Mouse (Mus musculus) ES-CJ7 (cell line): ENCODE data around the gene Nono.

ENCODE experiments used
- DNase-seq: peaks from one replicate; pipeline ENCODE4 v3.0.0; 2011; ENCODE audit warnings: low read depth, low spot score

The Nono gene

DNA sequence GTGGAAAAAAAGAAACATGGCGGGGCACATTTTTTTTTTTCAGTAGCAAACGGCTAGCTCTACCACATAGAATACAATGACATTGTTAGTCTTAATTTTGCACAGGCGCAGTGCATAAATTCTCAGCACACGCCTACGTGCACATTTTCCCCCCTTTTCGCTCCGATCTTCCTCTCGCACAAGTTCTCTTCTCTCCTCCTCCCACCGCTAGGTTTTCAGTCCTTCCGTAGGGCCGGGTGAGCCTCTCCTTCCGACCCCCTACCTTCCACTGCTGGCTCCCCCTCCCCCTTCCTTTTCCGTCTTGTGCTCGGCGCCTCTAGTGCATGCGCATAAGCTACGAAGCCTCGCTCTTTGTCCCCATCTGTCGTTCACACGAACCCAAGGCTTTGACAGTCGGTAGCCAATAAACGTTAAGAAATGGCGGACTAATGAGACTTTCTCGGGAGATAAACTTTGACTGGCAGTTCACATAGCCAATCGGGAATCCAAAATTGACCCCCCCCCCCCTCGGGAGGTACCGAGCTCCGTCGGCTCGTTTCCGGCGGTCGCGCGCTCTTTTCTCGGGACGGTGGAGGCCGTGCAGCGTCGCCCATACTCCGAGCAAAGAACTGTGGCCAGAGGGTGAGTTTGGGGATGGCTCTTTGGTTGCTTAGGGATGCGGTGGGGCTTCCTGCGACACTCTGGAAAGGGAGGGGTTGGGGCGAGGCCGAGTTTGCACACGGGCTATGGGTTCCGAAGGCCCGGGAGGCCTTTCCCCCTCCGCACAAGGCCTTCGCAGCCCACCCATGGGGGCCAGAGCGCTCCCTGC, at the start of gene Nono:
TSS of gene Nono (plus strand) at position 177 of the 808 bp plus-strand sequence.
- peak; percentile 98 for DNase-seq

- DNase-seq = no peak
Observed at GRCm38 (mm10) chrX:101379744-101380143, 49.4 kb upstream of the Nono start.

DNA sequence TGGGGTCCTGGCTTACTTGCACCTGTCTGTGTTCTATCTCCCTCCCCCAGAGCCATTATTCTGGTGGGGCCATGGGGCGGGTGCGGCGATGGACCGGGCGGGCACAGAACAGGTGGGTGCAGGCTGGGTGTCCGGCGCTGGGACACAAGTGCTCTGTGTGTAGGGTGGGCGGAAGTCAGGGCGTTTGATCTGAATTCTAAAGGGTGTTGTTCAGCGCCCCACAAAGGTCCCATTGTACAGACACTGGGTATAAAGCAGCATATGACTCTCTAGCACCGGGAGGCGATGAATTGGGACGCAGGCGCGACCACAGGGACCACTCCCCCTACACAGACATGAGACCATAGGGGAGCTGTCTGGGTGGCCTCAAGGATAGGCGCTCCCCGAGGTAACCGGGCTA, 45.7 kb upstream of the Nono start:
- no peak for DNase-seq

- DNase-seq = no peak
Observed at GRCm38 (mm10) chrX:101384439-101385137, 44.5 kb upstream of the Nono start.

DNA sequence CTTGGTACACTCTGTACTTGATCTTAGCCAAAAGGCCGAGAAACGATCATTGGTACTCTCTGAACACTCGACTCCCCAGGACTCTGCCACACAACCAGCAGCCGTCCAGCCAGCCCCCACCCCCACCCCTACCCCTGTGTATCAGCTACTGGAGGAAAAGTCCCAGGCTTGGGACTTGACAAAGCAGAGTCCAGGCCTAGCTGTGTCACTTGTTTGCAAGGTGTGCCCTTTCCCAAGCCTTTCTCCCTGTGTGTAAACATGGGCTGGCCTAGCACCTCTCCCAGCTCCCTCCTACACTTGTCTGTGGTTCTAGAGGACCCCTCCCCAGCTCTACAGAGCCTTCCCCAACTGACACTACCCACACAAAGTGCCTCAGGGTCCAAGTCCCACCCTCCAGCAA, 42.9 kb upstream of the Nono start:
- no peak for DNase-seq

DNA sequence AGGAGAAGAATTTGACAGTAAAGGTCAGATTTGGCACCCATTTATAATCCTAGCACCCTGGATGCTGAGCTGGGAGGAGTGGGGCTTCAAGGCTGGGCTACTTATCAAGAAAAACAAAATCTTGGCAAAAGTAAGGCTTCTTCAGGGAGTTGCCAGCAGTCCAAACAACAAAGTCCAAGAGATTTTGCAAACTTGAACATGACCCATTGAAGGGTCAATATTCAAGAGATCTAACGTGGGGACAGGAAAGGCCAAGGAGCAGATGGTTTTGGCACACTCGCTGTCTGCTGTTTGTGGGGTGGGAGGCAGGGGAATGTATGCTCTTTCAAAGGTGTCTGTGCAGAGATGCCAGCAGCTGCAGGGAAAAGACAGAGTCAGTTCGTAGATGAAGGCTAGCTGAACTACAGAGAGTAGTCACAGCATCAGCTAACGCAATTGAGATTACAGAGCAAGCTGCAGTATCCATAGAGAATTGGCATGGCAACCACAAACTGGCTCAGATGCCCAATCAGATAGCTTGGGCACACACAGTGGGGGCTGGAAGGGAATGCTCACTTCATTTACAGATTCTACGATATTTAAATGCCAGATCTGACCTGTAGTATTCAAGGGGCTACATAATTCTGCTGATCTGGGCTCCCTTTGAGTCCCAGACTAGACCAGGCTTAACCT, 40.1 kb upstream of the Nono start:
- no peak for DNase-seq

GRCm38 (mm10) chrX:101394341-101394740, 34.8 kb upstream of the Nono start:
- peak; percentile 51 for DNase-seq

GRCm38 (mm10) chrX:101396459-101396858, 32.7 kb upstream of the Nono start:
- DNase-seq = peak; percentile 98

GRCm38 (mm10) chrX:101418946-101419724, 10.0 kb upstream of the Nono start:
- DNase-seq = peak; percentile 24

GRCm38 (mm10) chrX:101419725-101420699, 9.1 kb upstream of the Nono start:
- DNase-seq = peak; percentile 81

- DNase-seq = peak; percentile 41
Observed at GRCm38 (mm10) chrX:101420700-101421095, 8.4 kb upstream of the Nono start, which contains the start of gene Zmym3. TSS of gene Zmym3 (minus strand) at chrX:101420849.

GRCm38 (mm10) chrX:101423462-101423861, 5.7 kb upstream of the Nono start:
- no peak for DNase-seq

GRCm38 (mm10) chrX:101427774-101428173, 1.3 kb upstream of the Nono start:
- peak; percentile 54 for DNase-seq

DNA sequence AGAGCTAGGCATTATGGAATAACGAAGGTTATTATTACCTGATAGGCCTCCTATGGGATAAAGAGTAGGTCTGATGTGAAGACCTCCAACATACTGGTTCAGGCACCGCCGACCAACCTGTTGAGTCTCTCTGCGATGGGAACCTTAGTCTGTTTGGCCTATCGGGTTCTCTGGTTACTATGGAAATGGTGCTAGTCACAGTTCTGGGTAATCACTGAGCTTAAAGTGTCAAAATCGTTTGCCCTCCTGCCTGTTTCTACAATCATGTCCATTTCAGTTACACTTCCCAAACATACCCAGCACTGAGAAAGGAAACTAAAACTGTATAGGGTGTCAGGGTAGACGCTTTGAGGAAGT, 355 bp upstream of the Nono start:
- peak; percentile 15 for DNase-seq

GRCm38 (mm10) chrX:101429976-101430375, 858 bp downstream of the Nono start:
- peak; percentile 55 for DNase-seq

DNA sequence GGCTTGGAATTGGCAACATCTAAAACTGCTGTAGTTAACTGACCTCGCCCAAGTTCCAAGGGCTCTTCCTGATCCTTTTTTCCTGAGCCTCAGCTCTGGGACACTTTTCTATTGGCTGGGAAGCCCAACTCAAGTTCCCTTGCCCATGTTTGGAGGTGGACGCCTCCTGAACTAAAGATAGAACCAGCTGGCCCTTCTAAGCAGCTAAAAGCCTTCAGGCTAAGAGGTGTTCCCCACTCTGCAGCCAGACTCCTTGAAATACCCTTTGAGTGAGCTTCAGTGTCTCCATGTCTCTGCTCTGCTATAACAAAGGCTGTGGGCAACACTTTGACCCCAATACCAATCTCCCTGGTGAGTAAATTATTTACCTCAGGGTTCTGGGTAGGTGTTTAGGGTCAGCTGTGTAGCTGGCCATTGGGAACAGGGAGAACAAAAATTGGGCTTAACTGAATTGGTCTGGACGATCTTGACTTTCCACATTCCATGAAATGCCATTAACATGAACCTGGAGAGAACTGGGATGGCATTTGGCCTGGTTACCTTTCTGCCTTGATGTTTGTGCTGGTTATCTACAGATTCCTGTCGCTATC, 19.9 kb downstream of the Nono start, which contains the start of gene Itgb1bp2:
TSS of gene Itgb1bp2 (plus strand) at position 203 of the 590 bp plus-strand sequence.
- DNase-seq = peak; percentile 12

DNA sequence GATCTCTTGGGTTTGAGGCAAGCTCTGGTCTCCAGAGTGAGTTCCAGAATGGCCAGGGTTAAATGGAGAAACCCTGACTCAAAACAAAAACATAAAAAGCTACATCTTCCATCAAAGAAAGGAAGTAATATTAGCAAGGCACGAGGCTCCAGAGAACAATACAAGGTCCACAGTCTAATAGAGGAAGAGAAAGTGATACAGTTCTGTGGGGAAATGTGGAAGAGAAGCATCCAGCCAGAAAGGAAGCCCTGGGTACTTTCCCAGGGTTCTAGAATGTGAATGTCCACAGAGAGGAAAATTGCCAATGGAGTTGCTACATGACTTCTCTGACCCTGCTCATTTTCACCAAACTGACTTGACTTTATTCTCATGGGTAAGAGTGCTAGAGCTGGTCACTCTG, 22.0 kb downstream of the Nono start:
- DNase-seq = no peak

DNA sequence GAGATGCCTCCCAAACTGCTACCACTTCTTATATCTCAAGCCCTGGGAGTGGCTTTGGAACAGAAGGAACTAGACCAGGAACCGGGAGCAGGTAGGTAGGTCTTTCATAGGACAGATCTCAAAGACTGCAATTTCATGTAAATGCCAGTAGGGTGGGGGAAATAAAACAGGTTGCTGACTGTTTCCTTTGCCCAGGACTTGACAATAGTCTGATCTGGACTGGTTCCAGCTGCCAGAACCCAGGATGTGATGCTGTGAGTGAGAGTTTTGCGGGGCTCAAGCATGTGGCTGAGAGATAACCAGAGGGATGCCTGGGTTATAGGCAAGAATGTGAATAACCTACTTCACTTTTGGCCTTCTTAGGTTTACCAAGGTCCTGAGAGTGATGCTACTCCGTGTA, 22.5 kb downstream of the Nono start:
- peak; percentile 44 for DNase-seq

DNA sequence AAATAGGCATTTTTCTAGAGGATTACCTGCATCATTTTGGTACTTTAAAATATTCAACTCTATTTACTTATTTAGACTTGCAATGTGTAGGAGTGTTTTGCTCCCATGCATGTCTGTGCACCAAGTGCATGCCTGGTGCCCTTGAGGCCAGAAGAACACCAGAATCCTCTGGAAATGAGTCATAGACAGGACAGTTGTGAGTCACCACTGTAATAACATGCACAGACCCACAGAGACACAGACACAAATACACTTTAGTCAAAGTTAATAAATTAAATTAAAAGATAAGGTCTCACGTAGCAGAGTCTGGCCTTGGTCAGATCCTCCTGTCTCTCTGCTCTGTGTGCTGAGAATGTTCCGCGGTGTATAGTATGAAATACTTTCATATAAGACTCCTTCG, 43.1 kb downstream of the Nono start:
- DNase-seq = no peak
